Mouse (Mus musculus) olfactory bulb, adult 2 months (tissue): ENCODE measurements around the gene Adamtsl1. TPM values are rescaled to one million over a fixed set of nuclear protein-coding genes. Genes with fewer than 3 reads are reported as not detected.

Experiments
- H3K27ac ChIP-seq: fragments of 200-500 bp; 2 replicates; pipeline ENCODE4 v1.5.1; 2012; ENCODE audit warnings: low read depth, low read length; ENCODE audit not compliant: insufficient read depth
- H3K4me1 ChIP-seq: fragments of 200-500 bp; 2 replicates; pipeline ENCODE4 v1.6.1; 2012; ENCODE audit warnings: low read length; ENCODE audit not compliant: control insufficient read depth, insufficient read depth
- H3K4me3 ChIP-seq: fragments of 200-500 bp; 2 replicates; pipeline ENCODE4 v1.5.1; 2012; ENCODE audit warnings: mild to moderate bottlenecking, low read depth, low read length, moderate library complexity; ENCODE audit not compliant: insufficient read depth
- CTCF ChIP-seq: fragments of 200-500 bp; IDR thresholded peaks from 2 replicates; pipeline ENCODE4 v1.5.1; 2012; ENCODE audit warnings: low read depth, mild to moderate bottlenecking, low read length, moderate library complexity; ENCODE audit not compliant: insufficient read depth
- POLR2A ChIP-seq: fragments of 200-500 bp; IDR thresholded peaks from 2 replicates; pipeline ENCODE4 v1.6.1; 2012; ENCODE audit warnings: mild to moderate bottlenecking, low read depth, low read length, moderate library complexity; ENCODE audit not compliant: insufficient read depth
- WGBS: fragments of 180-500 bp; shearing (Covaris S2); methylation state at CpG from one replicate; pipeline ENCODE4 v1.1.7; 2018; 5-methylcytosine and 5-hydroxymethylcytosine counted together
- polyA plus RNA-seq: library from polyadenylated mRNA; stranded (reverse); fragments of >200 nt; gene quantifications from 2 replicates; pipeline ENCODE4 v1.2.4, GENCODE M21; 2012; ENCODE audit warnings: low replicate concordance; ENCODE audit not compliant: missing spikeins, insufficient read depth, insufficient read length

The Adamtsl1 gene
- polyA plus RNA-seq, 1 experiment: not detected

GRCm38 (mm10) chr4:86276021-86276813 is 762.2 kb downstream of the Adamtsl1 start:
- no peak overlapping the region for H3K4me3 ChIP-seq
- WGBS: 58% methylated on average over 14 of the region's 14 CpGs

GRCm38 (mm10) chr4:86278546-86278945 is 764.6 kb downstream of the Adamtsl1 start:
- no peak for TF ChIP-seq POLR2A
- TF ChIP-seq CTCF: no peak
- H3K4me3 ChIP-seq: no peak overlapping the region
- 48% methylated on average over 5 of the region's 5 CpGs for WGBS
- no peak overlapping the region for H3K27ac ChIP-seq
- no peaks in the 10 kb centered on the region for H3K4me1 ChIP-seq

More at GRCm38 (mm10) chr4:86276021-86276813, 762.2 kb downstream of the Adamtsl1 start:
- Histone ChIP-seq H3K4me1 (no peaks in the 10 kb centered on the region), H3K27ac (no peak overlapping the region)
- no peak for TF ChIP-seq CTCF
- no peak for TF ChIP-seq POLR2A

- Histone ChIP-seq H3K4me3 (no peak overlapping the region), H3K4me1 (no peaks in the 10 kb centered on the region), H3K27ac (no peak overlapping the region)
- 97% methylated on average over 1 of the region's 1 CpGs for WGBS
- no peak for TF ChIP-seq CTCF
- TF ChIP-seq POLR2A: no peak
Measured at GRCm38 (mm10) chr4:86286572-86286971, 772.6 kb downstream of the Adamtsl1 start.

- no peaks in the 10 kb centered on the region for H3K4me1 ChIP-seq
- 92% methylated on average over 4 of the region's 4 CpGs for WGBS
- no peak overlapping the region for H3K4me3 ChIP-seq
- no peak for TF ChIP-seq POLR2A
- no peak for TF ChIP-seq CTCF
- H3K27ac ChIP-seq: no peak overlapping the region
Measured at GRCm38 (mm10) chr4:86288264-86288663, 774.3 kb downstream of the Adamtsl1 start.

- no peak for TF ChIP-seq POLR2A
- no peak for TF ChIP-seq CTCF
- Histone ChIP-seq H3K4me3 (no peak overlapping the region), H3K4me1 (no peaks in the 10 kb centered on the region), H3K27ac (no peak overlapping the region)
- WGBS: 83% methylated on average over 12 of the region's 12 CpGs
Measured at GRCm38 (mm10) chr4:86289511-86290273, 775.7 kb downstream of the Adamtsl1 start.

DNA sequence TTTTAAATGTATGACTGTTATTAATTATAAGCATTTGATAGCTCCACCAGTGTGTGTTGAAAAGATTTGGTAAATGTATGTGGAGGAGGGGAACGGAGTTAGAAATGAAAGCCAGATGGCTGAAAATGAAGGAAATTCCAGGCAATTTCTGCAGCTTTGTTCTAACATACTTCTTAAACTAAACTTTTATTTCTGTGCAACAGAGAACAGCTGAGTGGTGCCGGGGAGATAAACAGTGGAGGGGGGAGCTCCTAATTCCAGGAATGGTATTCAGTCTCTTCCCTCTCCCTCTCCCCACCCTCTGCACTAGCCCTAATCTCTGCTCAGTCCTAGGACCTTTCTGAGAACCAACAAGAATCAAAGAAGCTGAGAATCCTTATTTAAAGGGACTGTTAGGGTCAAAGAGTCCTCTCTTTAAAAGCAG is 780.9 kb downstream of the Adamtsl1 start:
- TF ChIP-seq CTCF (no peak), POLR2A (no peak)
- Histone ChIP-seq H3K4me1 (peaks cover 2% of the 10 kb centered on the region; the same call in 1 of the 2 replicates), H3K27ac (no peak overlapping the region), H3K4me3 (no peak overlapping the region)
- 56% methylated on average over 2 of the region's 2 CpGs for WGBS

DNA sequence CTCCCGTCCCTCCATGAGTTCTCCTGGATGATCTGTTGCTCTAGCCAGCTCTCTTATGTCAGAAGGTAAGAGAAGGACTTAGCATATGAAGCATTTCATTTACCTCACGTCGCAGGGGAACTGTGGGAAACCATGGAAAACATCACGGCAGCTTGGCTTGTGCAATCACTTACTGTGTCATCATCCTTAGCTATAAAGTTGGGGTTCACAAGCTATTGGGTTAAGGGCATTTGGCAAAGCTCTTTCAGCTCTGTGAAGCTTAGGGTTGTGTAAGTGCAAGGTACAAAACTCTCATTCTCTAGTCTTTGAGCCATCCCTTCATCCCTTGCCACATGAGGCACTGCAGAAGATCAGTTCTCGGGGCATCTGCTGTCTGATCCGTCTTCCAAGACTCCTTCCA is 787.5 kb downstream of the Adamtsl1 start:
- 95% methylated on average over 6 of the region's 6 CpGs for WGBS
- TF ChIP-seq CTCF: no peak
- Histone ChIP-seq H3K4me1 (peaks cover 4% of the 10 kb centered on the region; the same call in 1 of the 2 replicates), H3K27ac (no peak overlapping the region), H3K4me3 (no peak overlapping the region)

DNA sequence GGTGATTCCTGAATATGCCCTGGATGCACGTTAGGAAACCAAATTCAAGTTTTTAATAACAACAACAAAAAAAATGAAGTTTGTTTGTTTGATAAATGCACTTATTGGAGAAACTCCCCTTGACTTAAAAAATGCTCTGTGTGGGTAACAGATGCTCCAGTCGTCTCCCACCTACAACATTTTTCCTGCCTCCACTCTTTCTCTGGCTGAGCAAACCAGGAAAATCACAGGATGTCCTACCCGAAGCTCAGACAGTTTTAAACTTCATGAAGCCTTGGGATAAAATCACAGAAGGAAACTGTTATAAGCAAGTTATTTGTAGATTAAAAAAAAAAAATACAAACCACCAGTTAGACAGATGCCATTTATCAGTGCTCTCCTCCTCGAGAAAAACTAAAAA is 788.1 kb downstream of the Adamtsl1 start:
- Histone ChIP-seq H3K4me1 (peaks cover 4% of the 10 kb centered on the region; the same call in 1 of the 2 replicates), H3K27ac (no peak overlapping the region), H3K4me3 (no peak overlapping the region)
- 68% methylated on average over 4 of the region's 4 CpGs for WGBS
- no peak for TF ChIP-seq CTCF
- no peak for TF ChIP-seq POLR2A

GRCm38 (mm10) chr4:86306753-86307152 is 792.8 kb downstream of the Adamtsl1 start:
- TF ChIP-seq POLR2A (no peak), CTCF (no peak)
- H3K27ac ChIP-seq: no peak overlapping the region
- no peak overlapping the region for H3K4me3 ChIP-seq
- H3K4me1 ChIP-seq: no peaks in the 10 kb centered on the region
